Mouse (Mus musculus) heart, embryonic 13.5 days (tissue): Measurements from ENCODE around the gene Ccdc77. TPM values are rescaled to one million over a fixed set of nuclear protein-coding genes. Genes with fewer than 3 reads are reported as not detected.
A peak's percentile ranks its signal among the peaks of the same experiment; 100 is the strongest.

ENCODE experiments used
- ATAC-seq: fragments of 200-750 bp; cut with Nextera tagmentation; 2 replicates; pipeline ENCODE4 v1.8.0; 2017; ENCODE audit warnings: moderate TSS enrichment; ENCODE audit not compliant: insufficient number of reproducible peaks, low FRiP score, low TSS enrichment; ENCODE audit errors: extremely low read depth
- H3K27ac ChIP-seq: fragments of 300-500 bp; sonication (generic); replicated peaks from 2 replicates; pipeline ENCODE4 v1.5.1; 2015; ENCODE audit warnings: moderate library complexity, mild to moderate bottlenecking, inconsistent platforms
- H3K27me3 ChIP-seq: fragments of 300-500 bp; sonication (generic); replicated peaks from 2 replicates; pipeline ENCODE4 v1.6.1; 2015; ENCODE audit warnings: mild to moderate bottlenecking, inconsistent platforms
- H3K36me3 ChIP-seq: fragments of 300-500 bp; sonication (generic); 2 replicates; pipeline ENCODE4 v1.6.1; 2015; ENCODE audit warnings: mild to moderate bottlenecking, inconsistent platforms
- H3K4me1 ChIP-seq: fragments of 300-500 bp; sonication (generic); 2 replicates; pipeline ENCODE4 v1.6.1; 2015; ENCODE audit warnings: inconsistent platforms
- H3K4me2 ChIP-seq: fragments of 300-500 bp; sonication (generic); 2 replicates; pipeline ENCODE4 v1.6.1; 2015; ENCODE audit warnings: inconsistent platforms, mild to moderate bottlenecking, moderate library complexity
- H3K4me3 ChIP-seq: fragments of 300-500 bp; sonication (generic); 2 replicates; pipeline ENCODE4 v1.5.1; 2015; ENCODE audit warnings: moderate library complexity, mild to moderate bottlenecking, inconsistent platforms
- H3K9ac ChIP-seq: fragments of 300-500 bp; sonication (generic); 2 replicates; pipeline ENCODE4 v1.6.1; 2015; ENCODE audit warnings: inconsistent platforms, mild to moderate bottlenecking, moderate library complexity
- H3K9me3 ChIP-seq: fragments of 300-500 bp; sonication (generic); 2 replicates; pipeline ENCODE4 v1.6.1; 2016; ENCODE audit warnings: inconsistent platforms
- WGBS: fragments of 180-500 bp; shearing (Covaris S2); methylation state at CpG from one replicate; pipeline ENCODE4 v1.1.7; 2015; ENCODE audit warnings: mixed read lengths; 5-methylcytosine and 5-hydroxymethylcytosine counted together
- polyA plus RNA-seq: library from polyadenylated mRNA; unstranded; fragments of >200 nt; fragmentation: Nextera tagmentation; extraction: Ambion mirVana; gene quantifications from 2 replicates; pipeline ENCODE4 v1.2.1, GENCODE M21; 2015

The Ccdc77 gene
- polyA plus RNA-seq, 1 experiment from 2014 or later, result 17.5 TPM

DNA sequence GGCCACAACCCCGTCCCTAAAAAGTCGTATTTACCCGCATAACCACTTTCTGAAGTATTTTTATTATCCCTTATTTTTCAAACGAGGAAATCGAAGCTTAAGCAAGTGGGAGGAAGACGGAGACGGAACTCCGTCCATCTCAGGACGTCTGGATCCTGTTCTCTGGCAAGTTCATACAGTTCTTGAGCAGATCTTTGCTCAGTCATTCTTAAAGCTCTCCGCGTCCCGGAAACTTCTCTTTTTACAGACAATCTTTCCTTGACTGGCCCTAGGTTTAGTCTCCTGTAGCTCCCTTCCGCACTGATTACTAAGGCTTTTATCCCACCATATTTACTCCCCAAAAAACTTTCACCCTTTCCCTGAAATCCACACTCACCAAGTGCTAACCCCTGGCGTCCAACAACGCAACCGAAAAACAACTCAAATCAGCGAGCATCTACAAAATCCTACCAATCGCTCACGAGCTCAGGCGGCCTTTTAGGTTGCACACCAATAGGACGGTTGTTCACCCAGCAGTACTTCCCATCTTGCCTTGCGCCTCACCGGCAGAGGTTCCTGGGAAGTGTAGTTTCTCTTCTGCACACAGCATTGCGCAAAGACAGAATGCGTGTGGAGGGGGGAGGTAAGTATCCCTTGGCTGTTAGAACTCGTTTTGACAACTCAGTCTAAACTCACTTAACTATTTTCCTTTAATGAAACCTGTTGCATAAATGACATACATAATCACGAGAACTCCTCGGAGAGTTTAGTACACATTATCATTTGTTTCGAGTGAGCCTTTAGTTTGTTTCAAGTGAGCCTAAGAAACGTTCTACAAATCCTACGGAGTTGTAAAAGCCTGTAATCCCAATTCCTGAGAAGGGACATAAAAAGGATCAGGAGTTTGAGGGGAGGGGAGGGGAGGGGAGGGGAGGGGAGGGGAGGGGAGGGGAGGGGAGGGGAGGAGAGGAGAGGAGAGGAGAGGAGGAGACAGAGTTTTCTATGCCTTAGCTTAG is 6.9 kb downstream of the Ccdc77 start:
- Histone ChIP-seq H3K27ac (peak overlapping the region; percentile 79), H3K4me1 (peaks cover 8% of the 10 kb centered on the region), H3K9me3 (no peaks in the 10 kb centered on the region), H3K4me3 (peak overlapping the region; percentile 61), H3K9ac (peak overlapping the region; percentile 81), H3K36me3 (peaks cover 18% of the 10 kb centered on the region), H3K4me2 (peak overlapping the region; percentile 76), H3K27me3 (no peaks in the 10 kb centered on the region)
- peak; percentile 95 for ATAC-seq
- WGBS, result 1% methylated on average over 31 of the region's 31 CpGs

DNA sequence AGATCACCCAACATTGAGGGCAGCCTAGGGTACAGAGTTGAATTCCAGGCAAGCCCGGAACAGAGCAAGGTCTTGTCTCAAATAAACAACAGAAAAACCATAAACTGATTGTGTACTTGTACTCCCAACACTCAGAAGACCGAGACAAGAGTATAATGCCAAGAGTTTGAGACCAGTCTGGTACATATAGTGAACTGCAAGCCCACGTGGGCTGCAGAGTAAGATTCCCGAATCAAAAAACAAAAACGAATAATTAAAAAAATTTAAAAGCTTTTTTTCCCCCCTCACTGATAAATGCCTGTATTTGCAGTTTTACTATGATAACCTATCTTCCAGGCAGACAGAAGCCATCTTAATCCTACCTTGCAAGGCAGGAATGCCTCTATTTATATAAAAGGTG is 7.7 kb downstream of the Ccdc77 start:
- Histone ChIP-seq H3K4me3 (peak overlapping the region; percentile 61), H3K9ac (peak overlapping the region; percentile 81), H3K27ac (peak overlapping the region; percentile 79), H3K4me2 (peak overlapping the region; percentile 76), H3K4me1 (peaks cover 8% of the 10 kb centered on the region), H3K36me3 (peaks cover 23% of the 10 kb centered on the region), H3K9me3 (no peaks in the 10 kb centered on the region), H3K27me3 (no peaks in the 10 kb centered on the region)
- WGBS, result 27% methylated on average over 5 of the region's 5 CpGs
- no peak for ATAC-seq

DNA sequence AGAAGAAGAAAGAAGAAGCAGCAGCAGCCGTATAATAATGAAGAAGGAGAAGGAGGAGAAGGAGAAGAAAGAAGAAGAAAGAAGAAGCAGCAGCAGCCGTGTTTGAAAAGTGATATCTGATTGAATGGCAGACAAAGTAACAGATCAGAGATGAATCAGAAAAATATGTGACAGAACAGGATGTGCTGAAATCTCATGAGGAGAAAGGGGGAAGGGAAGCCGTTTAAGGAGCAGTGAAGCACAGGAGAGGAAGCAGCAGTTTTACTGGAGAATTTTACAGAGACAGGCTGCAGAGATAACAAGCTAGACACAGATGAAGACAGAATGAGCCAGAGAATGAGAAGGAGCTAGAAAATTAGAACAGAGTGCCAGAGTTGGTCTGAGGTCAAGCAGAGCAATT is 15.2 kb downstream of the Ccdc77 start:
- H3K4me2 ChIP-seq, result no peak overlapping the region
- H3K4me3 ChIP-seq, result no peak overlapping the region
- no peak overlapping the region for H3K27ac ChIP-seq
- ATAC-seq, result no peak
- H3K27me3 ChIP-seq, result no peaks in the 10 kb centered on the region
- no peaks in the 10 kb centered on the region for H3K9me3 ChIP-seq
- no peak overlapping the region for H3K9ac ChIP-seq
- WGBS, result 85% methylated on average over 3 of the region's 3 CpGs
- H3K4me1 ChIP-seq, result no peaks in the 10 kb centered on the region
- H3K36me3 ChIP-seq, result peaks cover 90% of the 10 kb centered on the region

GRCm38 (mm10) chr6:120343992-120344391 is 20.2 kb downstream of the Ccdc77 start:
- WGBS, result 53% methylated on average over 1 of the region's 1 CpGs
- no peak for ATAC-seq
- H3K27ac ChIP-seq, result no peak overlapping the region
- no peaks in the 10 kb centered on the region for H3K4me1 ChIP-seq
- no peak overlapping the region for H3K9ac ChIP-seq
- no peaks in the 10 kb centered on the region for H3K27me3 ChIP-seq
- no peak overlapping the region for H3K4me3 ChIP-seq
- H3K9me3 ChIP-seq, result no peaks in the 10 kb centered on the region
- no peak overlapping the region for H3K4me2 ChIP-seq
- H3K36me3 ChIP-seq, result peaks cover 97% of the 10 kb centered on the region

- WGBS, result 70% methylated on average over 2 of the region's 2 CpGs
- H3K36me3 ChIP-seq, result peaks cover 88% of the 10 kb centered on the region
- H3K9me3 ChIP-seq, result no peaks in the 10 kb centered on the region
- H3K4me2 ChIP-seq, result no peak overlapping the region
- H3K27ac ChIP-seq, result no peak overlapping the region
- no peak for ATAC-seq
- H3K4me1 ChIP-seq, result no peaks in the 10 kb centered on the region
- H3K4me3 ChIP-seq, result no peak overlapping the region
- H3K27me3 ChIP-seq, result no peaks in the 10 kb centered on the region
- no peak overlapping the region for H3K9ac ChIP-seq
These were observed 31.8 kb downstream of the Ccdc77 start for GRCm38 (mm10) chr6:120332351-120332750.

DNA sequence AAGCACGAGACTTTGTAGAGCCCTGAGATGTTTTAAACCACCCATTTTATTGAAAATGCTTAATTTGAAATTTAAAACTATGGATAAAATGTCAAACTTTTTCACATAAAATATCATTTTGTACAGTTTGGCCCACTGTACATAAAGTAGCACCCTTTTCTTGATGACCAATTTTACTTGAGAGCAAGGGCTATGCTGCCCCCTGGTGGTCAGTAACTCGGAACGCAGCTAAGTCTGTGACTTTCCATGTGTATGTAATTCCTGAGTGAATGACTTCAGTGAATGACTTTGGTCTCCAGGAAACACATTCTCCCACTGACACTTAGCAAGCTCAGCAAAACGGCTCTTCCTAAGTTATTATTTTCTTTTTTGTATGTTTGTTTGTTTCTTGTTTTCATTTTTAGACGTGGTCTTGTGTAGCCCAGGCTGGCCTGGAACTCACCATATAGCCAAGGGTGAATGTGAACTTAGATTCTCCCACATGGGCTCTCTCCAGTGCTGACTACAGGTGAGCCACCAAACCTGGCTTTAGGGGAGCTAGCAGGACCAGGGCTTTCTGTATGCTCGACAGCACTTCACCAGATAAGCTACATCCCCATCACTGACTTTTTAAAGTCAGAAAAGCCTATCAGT is 39.8 kb downstream of the Ccdc77 start:
- Histone ChIP-seq H3K36me3 (peaks cover 38% of the 10 kb centered on the region), H3K4me2 (no peak overlapping the region), H3K4me1 (no peaks in the 10 kb centered on the region), H3K27me3 (no peaks in the 10 kb centered on the region), H3K27ac (no peak overlapping the region), H3K9me3 (no peaks in the 10 kb centered on the region), H3K4me3 (no peak overlapping the region), H3K9ac (no peak overlapping the region)
- 29% methylated on average over 6 of the region's 6 CpGs for WGBS
- no peak for ATAC-seq

- no peak overlapping the region for H3K4me2 ChIP-seq
- H3K4me3 ChIP-seq, result no peak overlapping the region
- no peaks in the 10 kb centered on the region for H3K4me1 ChIP-seq
- no peak for ATAC-seq
- H3K9me3 ChIP-seq, result no peaks in the 10 kb centered on the region
- H3K36me3 ChIP-seq, result peaks cover 18% of the 10 kb centered on the region
- no peak overlapping the region for H3K9ac ChIP-seq
- WGBS, result 45% methylated on average over 2 of the region's 2 CpGs
- H3K27me3 ChIP-seq, result no peaks in the 10 kb centered on the region
- H3K27ac ChIP-seq, result no peak overlapping the region
These were observed 43.8 kb downstream of the Ccdc77 start for GRCm38 (mm10) chr6:120320369-120320768.

GRCm38 (mm10) chr6:120319129-120319528 is 45.0 kb downstream of the Ccdc77 start:
- Histone ChIP-seq H3K4me1 (no peaks in the 10 kb centered on the region), H3K9me3 (no peaks in the 10 kb centered on the region), H3K4me3 (no peak overlapping the region), H3K4me2 (no peak overlapping the region), H3K9ac (no peak overlapping the region), H3K27ac (no peak overlapping the region), H3K36me3 (peaks cover 8% of the 10 kb centered on the region; the same call in 1 of the 2 replicates), H3K27me3 (no peaks in the 10 kb centered on the region)
- ATAC-seq, result no peak
- 82% methylated on average over 9 of the region's 9 CpGs for WGBS

- H3K9me3 ChIP-seq, result no peaks in the 10 kb centered on the region
- H3K27ac ChIP-seq, result no peak overlapping the region
- 74% methylated on average over 11 of the region's 11 CpGs for WGBS
- no peak for ATAC-seq
- H3K4me2 ChIP-seq, result no peak overlapping the region
- 0 out of 2 replicates have a peak, but pooled peaks cover 2% of the 10 kb centered on the region for H3K36me3 ChIP-seq
- no peaks in the 10 kb centered on the region for H3K27me3 ChIP-seq
- H3K9ac ChIP-seq, result no peak overlapping the region
- no peak overlapping the region for H3K4me3 ChIP-seq
- no peaks in the 10 kb centered on the region for H3K4me1 ChIP-seq
These were observed 45.8 kb downstream of the Ccdc77 start for GRCm38 (mm10) chr6:120318303-120318940.

- ATAC-seq, result no peak
- WGBS, result 79% methylated on average over 5 of the region's 5 CpGs
- Histone ChIP-seq H3K27ac (no peak overlapping the region), H3K36me3 (no peaks in the 10 kb centered on the region), H3K4me3 (no peak overlapping the region), H3K9ac (no peak overlapping the region), H3K4me1 (peaks cover 18% of the 10 kb centered on the region), H3K9me3 (no peaks in the 10 kb centered on the region), H3K4me2 (no peak overlapping the region), H3K27me3 (0 out of 2 replicates have a peak, but pooled peaks cover 2% of the 10 kb centered on the region)
These were observed 51.7 kb downstream of the Ccdc77 start for GRCm38 (mm10) chr6:120312443-120312842.

GRCm38 (mm10) chr6:120309787-120310186 is 54.4 kb downstream of the Ccdc77 start:
- Histone ChIP-seq H3K27ac (peak overlapping the region; percentile 51), H3K36me3 (no peaks in the 10 kb centered on the region), H3K4me1 (peaks cover 28% of the 10 kb centered on the region), H3K4me3 (0 out of 2 replicates have a peak overlapping the region, but pooled peaks have one; percentile 6), H3K9me3 (no peaks in the 10 kb centered on the region), H3K4me2 (peak overlapping the region; percentile 48), H3K27me3 (peaks cover 9% of the 10 kb centered on the region; the same call in 1 of the 2 replicates), H3K9ac (no peak overlapping the region)
- 28% methylated on average over 3 of the region's 3 CpGs for WGBS
- no peak; the same call in 1 of the 2 replicates for ATAC-seq
